Mouse (Mus musculus) small intestine, adult 2 months (tissue): ENCODE measurements around the gene Tap1.

Experiments used
- CTCF ChIP-seq: fragments of 200-500 bp; IDR thresholded peaks from 2 replicates; pipeline ENCODE4 v1.5.1; 2012; ENCODE audit warnings: low read depth, mild to moderate bottlenecking, control low read depth, inconsistent platforms, low read length, moderate library complexity, mixed read lengths; ENCODE audit not compliant: insufficient replicate concordance, insufficient read length; ENCODE audit errors: extremely low read depth
- POLR2A ChIP-seq: fragments of 200-500 bp; IDR thresholded peaks from 2 replicates; pipeline ENCODE4 v1.6.1; 2012; ENCODE audit warnings: low read depth, mild to moderate bottlenecking, control low read depth, inconsistent platforms, low read length, moderate library complexity

GRCm38 (mm10) chr17:34239601-34240041, 52.3 kb downstream of the Tap1 start:
- TF ChIP-seq POLR2A (no peak), CTCF (no peak)
